Mouse (Mus musculus): ENCODE measurements around the gene Pcnx4. TPM values are rescaled to one million over a fixed set of nuclear protein-coding genes. Genes with fewer than 3 reads are reported as not detected.

Pcnx4 gene
- polyA plus RNA-seq (2015; fragmentation: Nextera tagmentation; extraction: Ambion mirVana), result 12.9 and 14.5 TPM in 2 replicates

GRCm38 (mm10) chr12:72536021-72536597, at the start of gene Pcnx4:
Gene Pcnx4 (plus strand): TSS chr12:72536383.
- Histone ChIP-seq H3K4me3 (peak within 1 kb of the TSS; percentile 58), H3K27me3 (no peaks in the 10 kb centered on the region), H3K9me3 (no peaks in the 10 kb centered on the region), H3K4me2 (replicated peaks) (peak within 1 kb of the TSS; percentile 71), H3K4me1 (peaks cover 17% of the 10 kb centered on the region), H3K27ac (peak within 1 kb of the TSS; percentile 22; the same call in 1 of the 2 replicates), H3K36me3 (peaks cover 4% of the 10 kb centered on the region; the same call in 1 of the 2 replicates), H3K9ac (peak within 1 kb of the TSS; percentile 78)
- under 1% methylated on average over 45 of the region's 45 CpGs for WGBS
- ATAC-seq (ENCODE audit: low FRiP score, low read depth), result peak; percentile 99

DNA sequence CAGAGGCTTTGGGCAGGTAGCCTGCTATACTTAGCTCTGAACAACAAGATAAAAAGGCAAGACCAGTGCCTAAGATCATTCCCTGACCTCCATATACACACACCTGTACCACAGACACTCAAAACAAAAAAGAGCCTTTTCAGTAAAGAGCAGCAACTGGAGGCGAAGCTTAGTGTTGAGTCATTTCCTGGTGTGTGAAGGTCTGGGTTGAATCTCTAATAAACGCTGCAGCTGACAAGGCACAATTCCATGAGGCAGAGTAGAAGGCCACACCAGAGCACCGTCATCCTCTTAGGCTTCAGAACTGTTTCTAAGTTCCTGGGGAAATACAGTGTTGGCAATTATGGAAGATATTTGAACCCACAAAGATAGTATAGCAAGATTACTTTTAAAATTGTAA, 48.7 kb upstream of the Pcnx4 start:
- 59% methylated on average over 3 of the region's 3 CpGs for WGBS
- Histone ChIP-seq H3K9ac (no peak overlapping the region), H3K9me3 (no peaks in the 10 kb centered on the region), H3K4me2 (replicated peaks) (no peak overlapping the region), H3K27ac (no peak overlapping the region), H3K27me3 (no peaks in the 10 kb centered on the region), H3K36me3 (no peaks in the 10 kb centered on the region), H3K4me3 (no peak overlapping the region), H3K4me1 (no peaks in the 10 kb centered on the region)
- no peak for ATAC-seq (ENCODE audit: low FRiP score, low read depth)

GRCm38 (mm10) chr12:72489995-72490394, 46.2 kb upstream of the Pcnx4 start:
- H3K9ac ChIP-seq, result no peak overlapping the region

DNA sequence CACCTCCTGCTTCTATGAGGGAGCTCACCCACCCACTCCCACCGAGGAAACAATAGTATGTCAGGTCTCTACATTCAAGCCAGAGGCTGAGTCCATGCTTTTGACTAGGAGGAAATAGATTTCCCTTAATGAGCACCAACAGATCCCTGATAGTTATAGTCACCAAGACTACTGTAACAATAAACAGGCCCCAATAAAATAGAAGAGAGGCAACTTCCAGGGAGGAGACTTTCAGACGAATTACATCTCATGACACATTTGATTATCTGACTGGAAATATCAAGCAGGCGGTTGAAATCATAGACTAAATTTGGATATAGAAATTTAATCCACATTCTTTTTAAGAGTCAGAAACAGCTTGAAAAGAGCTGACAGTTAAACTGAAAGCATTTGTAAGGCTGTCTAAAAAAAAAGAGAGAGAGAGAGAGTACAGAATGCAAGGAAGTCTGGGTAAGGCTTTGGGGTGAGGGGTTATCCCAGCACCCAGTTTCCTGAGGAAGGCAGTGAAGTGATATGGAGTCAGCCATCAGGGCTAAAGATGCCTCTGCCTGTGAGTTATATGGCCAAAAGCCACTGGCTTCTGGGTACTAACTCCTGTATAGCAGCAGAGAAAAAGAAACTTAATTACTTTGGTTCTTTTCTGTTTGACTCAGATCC, 45.0 kb upstream of the Pcnx4 start:
- 43% methylated on average over 3 of the region's 3 CpGs for WGBS
- Histone ChIP-seq H3K4me3 (no peak overlapping the region), H3K9me3 (no peaks in the 10 kb centered on the region), H3K4me1 (no peaks in the 10 kb centered on the region), H3K27ac (no peak overlapping the region), H3K36me3 (no peaks in the 10 kb centered on the region), H3K9ac (no peak overlapping the region), H3K4me2 (replicated peaks) (no peak overlapping the region), H3K27me3 (no peaks in the 10 kb centered on the region)
- no peak for ATAC-seq (ENCODE audit: low FRiP score, low read depth)

More at GRCm38 (mm10) chr12:72489995-72490394, 46.2 kb upstream of the Pcnx4 start:
- Histone ChIP-seq H3K36me3 (no peaks in the 10 kb centered on the region), H3K27ac (no peak overlapping the region), H3K4me2 (replicated peaks) (no peak overlapping the region), H3K9me3 (no peaks in the 10 kb centered on the region), H3K4me1 (no peaks in the 10 kb centered on the region), H3K27me3 (no peaks in the 10 kb centered on the region), H3K4me3 (no peak overlapping the region)
- 82% methylated on average over 3 of the region's 3 CpGs for WGBS
- ATAC-seq (ENCODE audit: low FRiP score, low read depth), result no peak

DNA sequence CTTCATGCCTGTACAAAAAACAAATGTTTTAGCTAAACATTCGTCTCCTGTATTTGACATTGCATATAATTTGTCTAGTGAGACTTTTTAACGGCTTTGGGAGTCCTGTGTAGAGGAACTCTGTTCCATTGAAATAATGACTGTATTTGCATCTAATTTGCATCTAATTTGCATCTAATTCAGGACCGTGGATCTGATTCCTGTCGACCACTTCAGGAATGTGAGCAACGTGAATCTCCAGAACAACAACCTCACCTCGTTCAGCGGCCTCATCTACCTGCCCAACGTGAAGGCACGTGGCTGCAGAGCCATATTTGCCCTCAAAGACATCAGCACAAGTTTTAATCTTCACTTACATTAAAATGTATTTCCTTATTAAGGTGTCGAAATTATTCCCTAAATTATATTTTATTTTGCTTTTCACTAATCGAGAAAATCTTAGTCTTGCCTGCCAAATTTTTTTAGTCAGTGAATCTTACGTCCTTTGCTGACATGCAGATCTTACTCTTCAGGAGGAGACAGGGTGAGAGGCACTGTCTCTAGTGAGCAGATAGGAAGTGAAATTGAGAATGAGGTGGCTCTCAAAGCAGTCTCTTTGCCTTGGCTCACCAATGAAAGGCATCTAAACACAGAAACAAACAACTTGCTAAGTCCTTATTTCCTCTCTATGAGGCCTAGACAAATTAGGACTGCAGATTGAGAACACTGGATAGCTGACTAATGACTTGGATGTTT, 39.1 kb upstream of the Pcnx4 start:
- ATAC-seq (ENCODE audit: low FRiP score, low read depth), result no peak
- Histone ChIP-seq H3K27me3 (no peaks in the 10 kb centered on the region), H3K4me3 (no peak overlapping the region), H3K9ac (no peak overlapping the region), H3K4me2 (replicated peaks) (no peak overlapping the region), H3K27ac (no peak overlapping the region), H3K36me3 (no peaks in the 10 kb centered on the region), H3K4me1 (no peaks in the 10 kb centered on the region), H3K9me3 (no peaks in the 10 kb centered on the region)
- 75% methylated on average over 12 of the region's 12 CpGs for WGBS

DNA sequence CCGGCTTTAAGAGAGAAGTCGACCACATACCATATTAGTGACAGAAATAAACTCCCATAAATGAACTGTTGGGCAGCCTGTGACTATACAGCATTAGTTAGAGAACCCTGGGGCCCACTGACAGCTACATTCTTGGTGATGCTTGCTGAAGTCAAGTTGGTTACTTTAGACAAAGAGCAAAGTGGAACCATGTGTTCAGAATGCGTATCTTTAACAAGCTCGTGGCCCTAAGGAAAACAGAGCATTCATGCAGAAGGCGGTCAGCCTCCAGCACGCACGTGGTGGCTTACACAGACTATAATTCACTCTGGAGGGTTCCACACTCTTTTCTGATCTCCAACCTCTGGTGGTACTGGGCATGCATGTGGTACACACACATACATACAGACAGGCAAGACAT, 26.6 kb upstream of the Pcnx4 start:
- no peaks in the 10 kb centered on the region for H3K36me3 ChIP-seq
- WGBS, result 22% methylated on average over 7 of the region's 7 CpGs
- no peak overlapping the region for H3K9ac ChIP-seq
- no peaks in the 10 kb centered on the region for H3K9me3 ChIP-seq
- H3K27ac ChIP-seq, result no peak overlapping the region
- peaks cover 15% of the 10 kb centered on the region for H3K4me1 ChIP-seq
- ATAC-seq (ENCODE audit: low FRiP score, low read depth), result 0 out of 2 replicates have a peak, but pooled peaks have one; percentile 24
- H3K4me2 ChIP-seq (replicated peaks), result no peak overlapping the region
- H3K27me3 ChIP-seq, result no peaks in the 10 kb centered on the region; the same call in 1 of the 2 replicates
- H3K4me3 ChIP-seq, result no peak overlapping the region

GRCm38 (mm10) chr12:72515446-72515845, 20.7 kb upstream of the Pcnx4 start:
- no peak overlapping the region for H3K4me3 ChIP-seq
- no peaks in the 10 kb centered on the region for H3K36me3 ChIP-seq
- no peak overlapping the region for H3K4me2 ChIP-seq (replicated peaks)
- H3K27ac ChIP-seq, result no peak overlapping the region
- H3K9ac ChIP-seq, result no peak overlapping the region
- WGBS, result 50% methylated on average over 3 of the region's 3 CpGs
- no peak for ATAC-seq (ENCODE audit: low FRiP score, low read depth)
- H3K27me3 ChIP-seq, result no peaks in the 10 kb centered on the region; the same call in 1 of the 2 replicates
- no peaks in the 10 kb centered on the region for H3K9me3 ChIP-seq
- peaks cover 7% of the 10 kb centered on the region; the same call in 1 of the 2 replicates for H3K4me1 ChIP-seq

DNA sequence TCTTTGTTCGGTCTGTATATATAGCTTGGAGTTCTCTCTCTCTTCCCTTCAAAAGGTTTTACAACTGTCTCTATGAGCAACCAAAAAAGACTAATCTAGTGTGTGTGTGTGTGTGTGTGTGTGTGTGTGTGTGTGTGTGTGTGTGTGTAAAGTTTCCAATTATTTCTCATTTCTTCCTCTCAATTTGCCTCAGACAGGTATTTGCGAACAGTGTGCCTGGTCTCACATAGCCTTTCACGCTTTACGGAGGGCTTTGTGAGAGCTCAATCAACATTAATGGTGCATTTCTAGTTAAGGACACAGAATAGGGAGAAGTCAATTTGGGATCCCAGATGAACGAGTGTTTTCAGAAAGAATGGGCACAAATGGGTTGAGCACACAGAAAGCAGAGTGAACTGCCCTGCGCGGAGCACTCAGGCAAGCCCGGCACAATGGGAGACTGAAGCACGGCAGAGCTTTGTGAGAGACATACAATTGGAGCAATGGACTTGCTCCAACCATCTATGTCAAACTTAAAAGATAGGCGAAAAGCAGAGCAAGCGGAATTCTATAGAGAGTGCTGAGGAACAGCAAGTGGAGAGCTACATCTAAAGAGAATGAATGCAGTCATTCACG, 18.0 kb upstream of the Pcnx4 start:
- Histone ChIP-seq H3K9ac (no peak overlapping the region), H3K27me3 (no peaks in the 10 kb centered on the region), H3K9me3 (no peaks in the 10 kb centered on the region), H3K4me2 (replicated peaks) (no peak overlapping the region), H3K27ac (no peak overlapping the region), H3K4me3 (no peak overlapping the region), H3K36me3 (no peaks in the 10 kb centered on the region), H3K4me1 (no peaks in the 10 kb centered on the region)
- no peak for ATAC-seq (ENCODE audit: low FRiP score, low read depth)
- WGBS, result 80% methylated on average over 12 of the region's 12 CpGs

DNA sequence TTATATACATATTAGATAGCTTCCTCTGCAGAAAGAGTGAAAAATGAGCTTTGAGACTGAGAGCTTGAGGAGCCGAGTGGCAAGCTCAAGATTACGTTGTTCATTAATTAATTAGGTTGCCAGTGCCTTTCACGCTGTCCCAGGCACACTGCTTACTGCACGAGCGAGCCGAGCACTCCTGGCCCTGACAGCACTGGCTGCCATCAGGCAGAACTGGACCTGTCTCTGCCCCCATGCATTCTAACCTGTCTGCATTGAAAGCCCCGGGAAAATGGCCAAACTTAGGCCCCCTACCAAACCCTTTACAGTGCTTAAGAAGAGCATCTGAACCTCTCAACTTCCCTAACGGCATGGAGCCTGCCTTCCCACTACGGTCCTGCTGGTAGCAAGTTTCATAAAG, 16.8 kb upstream of the Pcnx4 start:
- WGBS, result 60% methylated on average over 9 of the region's 9 CpGs
- Histone ChIP-seq H3K4me3 (no peak overlapping the region), H3K27ac (no peak overlapping the region), H3K27me3 (no peaks in the 10 kb centered on the region), H3K4me2 (replicated peaks) (no peak overlapping the region), H3K9ac (no peak overlapping the region), H3K9me3 (no peaks in the 10 kb centered on the region), H3K36me3 (no peaks in the 10 kb centered on the region), H3K4me1 (no peaks in the 10 kb centered on the region)
- no peak for ATAC-seq (ENCODE audit: low FRiP score, low read depth)

DNA sequence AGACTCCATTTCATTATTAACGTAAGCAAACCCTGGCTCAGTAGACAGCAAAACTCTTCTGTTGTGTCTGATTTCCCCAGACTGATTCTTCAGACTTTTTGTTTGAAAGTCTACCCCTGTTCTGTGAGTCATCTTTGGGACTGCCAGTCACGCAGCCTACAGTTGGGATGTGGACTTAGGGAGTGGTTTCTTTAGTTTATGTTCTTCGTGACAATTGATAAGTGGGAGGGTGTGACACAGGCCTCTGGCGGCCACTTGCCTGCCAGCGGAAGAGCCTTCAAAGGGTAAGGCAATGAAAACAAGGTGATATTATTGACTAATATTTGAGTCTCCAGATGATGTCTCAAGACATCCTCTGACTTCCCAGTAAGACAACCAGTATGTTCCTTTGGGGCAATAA, 16.3 kb upstream of the Pcnx4 start:
- 88% methylated on average over 5 of the region's 5 CpGs for WGBS
- no peak for ATAC-seq (ENCODE audit: low FRiP score, low read depth)
- H3K9ac ChIP-seq, result no peak overlapping the region

GRCm38 (mm10) chr12:72520645-72521044, 15.5 kb upstream of the Pcnx4 start:
- ATAC-seq (ENCODE audit: low FRiP score, low read depth), result no peak
- H3K9me3 ChIP-seq, result no peaks in the 10 kb centered on the region
- no peaks in the 10 kb centered on the region for H3K27me3 ChIP-seq
- no peak overlapping the region for H3K4me3 ChIP-seq
- no peaks in the 10 kb centered on the region for H3K4me1 ChIP-seq
- no peak overlapping the region for H3K27ac ChIP-seq
- H3K4me2 ChIP-seq (replicated peaks), result no peak overlapping the region
- no peak overlapping the region for H3K9ac ChIP-seq
- no peaks in the 10 kb centered on the region for H3K36me3 ChIP-seq
- WGBS, result 12% methylated on average over 2 of the region's 2 CpGs

More for the DNA sequence above, 16.3 kb upstream of the Pcnx4 start:
- H3K4me3 ChIP-seq, result no peak overlapping the region
- H3K27ac ChIP-seq, result no peak overlapping the region
- no peaks in the 10 kb centered on the region for H3K27me3 ChIP-seq
- no peaks in the 10 kb centered on the region for H3K9me3 ChIP-seq
- H3K4me2 ChIP-seq (replicated peaks), result no peak overlapping the region
- H3K36me3 ChIP-seq, result no peaks in the 10 kb centered on the region
- H3K4me1 ChIP-seq, result no peaks in the 10 kb centered on the region

DNA sequence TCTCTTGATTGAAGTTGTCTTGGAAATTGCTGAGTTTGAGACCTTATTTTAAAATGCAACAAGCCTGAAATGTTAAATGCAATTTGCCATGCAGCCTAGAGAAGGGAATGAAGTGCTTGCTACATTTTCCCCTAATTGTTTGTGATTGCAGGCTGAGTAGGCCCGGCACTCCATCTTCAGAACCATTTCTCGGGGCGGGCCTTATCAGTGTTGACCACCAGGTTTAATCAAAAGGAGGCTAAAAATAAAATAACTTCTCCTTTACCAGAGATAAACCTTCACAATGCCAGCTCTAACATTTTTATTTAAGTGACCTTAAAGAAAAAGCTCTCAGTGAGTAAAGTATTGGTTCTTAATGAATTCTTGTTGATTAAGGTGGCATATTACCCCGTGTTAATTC, 10.6 kb upstream of the Pcnx4 start:
- H3K9ac ChIP-seq, result no peak overlapping the region
- H3K4me2 ChIP-seq (replicated peaks), result no peak overlapping the region
- no peak overlapping the region for H3K27ac ChIP-seq
- 79% methylated on average over 4 of the region's 4 CpGs for WGBS
- H3K4me3 ChIP-seq, result no peak overlapping the region
- no peaks in the 10 kb centered on the region for H3K36me3 ChIP-seq
- 0 out of 2 replicates have a peak, but pooled peaks cover 4% of the 10 kb centered on the region for H3K9me3 ChIP-seq
- no peaks in the 10 kb centered on the region for H3K27me3 ChIP-seq
- no peaks in the 10 kb centered on the region for H3K4me1 ChIP-seq
- ATAC-seq (ENCODE audit: low FRiP score, low read depth), result no peak
